Mouse (Mus musculus): Measurements from ENCODE around the gene Svep1. TPM values are rescaled to one million over a fixed set of nuclear protein-coding genes. Genes with fewer than 3 reads are reported as not detected.

Gene Svep1
- polyA plus RNA-seq, 1 experiment from 2014 or later = 2.6 TPM

GRCm38 (mm10) chr4:58097732-58098131, 108.9 kb downstream of the Svep1 start:
- H3K9ac ChIP-seq (ENCODE audit: low read length) = no peak overlapping the region
- ATAC-seq (ENCODE audit: low FRiP score, low TSS enrichment) = no peak
- H3K9me3 ChIP-seq (ENCODE audit: control insufficient read depth, low read length) = no peaks in the 10 kb centered on the region
- no peaks in the 10 kb centered on the region for H3K27me3 ChIP-seq (ENCODE audit: control insufficient read depth, insufficient read depth, low read length)
- no peaks in the 10 kb centered on the region for H3K36me3 ChIP-seq (ENCODE audit: control insufficient read depth, insufficient read depth, low read length)
- H3K27ac ChIP-seq (replicated peaks) = no peak overlapping the region
- DNase-seq (ENCODE audit: low spot score) = no peak
- no peaks in the 10 kb centered on the region for H3K4me1 ChIP-seq (replicated peaks; ENCODE audit: control insufficient read depth, insufficient read depth)
- H3K4me2 ChIP-seq (replicated peaks; ENCODE audit: low read depth) = no peak overlapping the region
- no peak overlapping the region for H3K4me3 ChIP-seq (ENCODE audit: low read depth, low read length)
- 87% methylated on average over 9 of the region's 9 CpGs for WGBS
- TF ChIP-seq CTCF (IDR thresholded peaks at IDR 0.05; ENCODE audit: low read depth) = no peak
- no peak for TF ChIP-seq EP300 (optimal IDR thresholded peaks at IDR 0.05)

GRCm38 (mm10) chr4:58086738-58087137, 119.9 kb downstream of the Svep1 start:
- TF ChIP-seq CTCF (IDR thresholded peaks at IDR 0.05; ENCODE audit: low read depth) (no peak), EP300 (optimal IDR thresholded peaks at IDR 0.05) (no peak)
- Histone ChIP-seq H3K9ac (ENCODE audit: low read length) (no peak overlapping the region), H3K9me3 (ENCODE audit: control insufficient read depth, low read length) (no peaks in the 10 kb centered on the region), H3K4me1 (replicated peaks; ENCODE audit: control insufficient read depth, insufficient read depth) (no peaks in the 10 kb centered on the region), H3K4me2 (replicated peaks; ENCODE audit: low read depth) (no peak overlapping the region), H3K4me3 (ENCODE audit: low read depth, low read length) (no peak overlapping the region), H3K27ac (replicated peaks) (no peak overlapping the region), H3K27me3 (ENCODE audit: control insufficient read depth, insufficient read depth, low read length) (no peaks in the 10 kb centered on the region), H3K36me3 (ENCODE audit: control insufficient read depth, insufficient read depth, low read length) (no peaks in the 10 kb centered on the region)
- 32% methylated on average over 1 of the region's 1 CpGs for WGBS
- ATAC-seq (ENCODE audit: low FRiP score, low TSS enrichment) = no peak
- no peak for DNase-seq (ENCODE audit: low spot score)

GRCm38 (mm10) chr4:58086151-58086550, 120.5 kb downstream of the Svep1 start:
- Histone ChIP-seq H3K9ac (ENCODE audit: low read length) (no peak overlapping the region), H3K36me3 (ENCODE audit: control insufficient read depth, insufficient read depth, low read length) (no peaks in the 10 kb centered on the region), H3K4me2 (replicated peaks; ENCODE audit: low read depth) (no peak overlapping the region), H3K4me1 (replicated peaks; ENCODE audit: control insufficient read depth, insufficient read depth) (no peaks in the 10 kb centered on the region), H3K27ac (replicated peaks) (no peak overlapping the region), H3K9me3 (ENCODE audit: control insufficient read depth, low read length) (no peaks in the 10 kb centered on the region), H3K27me3 (ENCODE audit: control insufficient read depth, insufficient read depth, low read length) (no peaks in the 10 kb centered on the region), H3K4me3 (ENCODE audit: low read depth, low read length) (no peak overlapping the region)
- TF ChIP-seq EP300 (optimal IDR thresholded peaks at IDR 0.05) (no peak), CTCF (IDR thresholded peaks at IDR 0.05; ENCODE audit: low read depth) (0 out of 2 replicates have a peak, but pooled peaks have one; percentile 9)
- 49% methylated on average over 4 of the region's 4 CpGs for WGBS
- ATAC-seq (ENCODE audit: low FRiP score, low TSS enrichment) = no peak
- no peak for DNase-seq (ENCODE audit: low spot score)

- DNase-seq (ENCODE audit: low spot score) = no peak
- no peak for TF ChIP-seq EP300 (optimal IDR thresholded peaks at IDR 0.05)
- peak; percentile 59 for TF ChIP-seq CTCF (IDR thresholded peaks at IDR 0.05; ENCODE audit: low read depth)
Measured at GRCm38 (mm10) chr4:58085340-58085739, 121.3 kb downstream of the Svep1 start.

GRCm38 (mm10) chr4:58084155-58084554, 122.5 kb downstream of the Svep1 start:
- no peaks in the 10 kb centered on the region for H3K9me3 ChIP-seq (ENCODE audit: control insufficient read depth, low read length)
- no peak overlapping the region for H3K27ac ChIP-seq (replicated peaks)
- no peak overlapping the region for H3K4me2 ChIP-seq (replicated peaks; ENCODE audit: low read depth)
- ATAC-seq (ENCODE audit: low FRiP score, low TSS enrichment) = no peak
- no peaks in the 10 kb centered on the region for H3K36me3 ChIP-seq (ENCODE audit: control insufficient read depth, insufficient read depth, low read length)
- H3K4me3 ChIP-seq (ENCODE audit: low read depth, low read length) = no peak overlapping the region
- H3K4me1 ChIP-seq (replicated peaks; ENCODE audit: control insufficient read depth, insufficient read depth) = no peaks in the 10 kb centered on the region
- TF ChIP-seq CTCF (IDR thresholded peaks at IDR 0.05; ENCODE audit: low read depth) (peak; percentile 32), EP300 (optimal IDR thresholded peaks at IDR 0.05) (no peak)
- H3K9ac ChIP-seq (ENCODE audit: low read length) = no peak overlapping the region
- 98% methylated on average over 5 of the region's 5 CpGs for WGBS
- no peaks in the 10 kb centered on the region for H3K27me3 ChIP-seq (ENCODE audit: control insufficient read depth, insufficient read depth, low read length)
- no peak for DNase-seq (ENCODE audit: low spot score)

More at GRCm38 (mm10) chr4:58085340-58085739, 121.3 kb downstream of the Svep1 start:
- Histone ChIP-seq H3K4me1 (replicated peaks; ENCODE audit: control insufficient read depth, insufficient read depth) (no peaks in the 10 kb centered on the region), H3K9me3 (ENCODE audit: control insufficient read depth, low read length) (no peaks in the 10 kb centered on the region), H3K27ac (replicated peaks) (no peak overlapping the region), H3K9ac (ENCODE audit: low read length) (no peak overlapping the region), H3K36me3 (ENCODE audit: control insufficient read depth, insufficient read depth, low read length) (no peaks in the 10 kb centered on the region), H3K27me3 (ENCODE audit: control insufficient read depth, insufficient read depth, low read length) (no peaks in the 10 kb centered on the region), H3K4me2 (replicated peaks; ENCODE audit: low read depth) (no peak overlapping the region), H3K4me3 (ENCODE audit: low read depth, low read length) (no peak overlapping the region)
- WGBS = 80% methylated on average over 3 of the region's 3 CpGs
- ATAC-seq (ENCODE audit: low FRiP score, low TSS enrichment) = no peak

GRCm38 (mm10) chr4:58082588-58082987, 124.1 kb downstream of the Svep1 start:
- Histone ChIP-seq H3K4me1 (replicated peaks; ENCODE audit: control insufficient read depth, insufficient read depth) (no peaks in the 10 kb centered on the region), H3K9me3 (ENCODE audit: control insufficient read depth, low read length) (no peaks in the 10 kb centered on the region), H3K36me3 (ENCODE audit: control insufficient read depth, insufficient read depth, low read length) (no peaks in the 10 kb centered on the region), H3K27ac (replicated peaks) (no peak overlapping the region), H3K27me3 (ENCODE audit: control insufficient read depth, insufficient read depth, low read length) (no peaks in the 10 kb centered on the region), H3K9ac (ENCODE audit: low read length) (no peak overlapping the region), H3K4me2 (replicated peaks; ENCODE audit: low read depth) (no peak overlapping the region), H3K4me3 (ENCODE audit: low read depth, low read length) (no peak overlapping the region)
- ATAC-seq (ENCODE audit: low FRiP score, low TSS enrichment) (peak; percentile 60; the same call in 1 of the 2 replicates), DNase-seq (ENCODE audit: low spot score) (peak; percentile 74)
- WGBS = 12% methylated on average over 5 of the region's 5 CpGs
- TF ChIP-seq CTCF (IDR thresholded peaks at IDR 0.05; ENCODE audit: low read depth) (peak; percentile 96), EP300 (optimal IDR thresholded peaks at IDR 0.05) (no peak)
